Mouse (Mus musculus): ENCODE measurements around the gene Derl3.

Gene Derl3

DNA sequence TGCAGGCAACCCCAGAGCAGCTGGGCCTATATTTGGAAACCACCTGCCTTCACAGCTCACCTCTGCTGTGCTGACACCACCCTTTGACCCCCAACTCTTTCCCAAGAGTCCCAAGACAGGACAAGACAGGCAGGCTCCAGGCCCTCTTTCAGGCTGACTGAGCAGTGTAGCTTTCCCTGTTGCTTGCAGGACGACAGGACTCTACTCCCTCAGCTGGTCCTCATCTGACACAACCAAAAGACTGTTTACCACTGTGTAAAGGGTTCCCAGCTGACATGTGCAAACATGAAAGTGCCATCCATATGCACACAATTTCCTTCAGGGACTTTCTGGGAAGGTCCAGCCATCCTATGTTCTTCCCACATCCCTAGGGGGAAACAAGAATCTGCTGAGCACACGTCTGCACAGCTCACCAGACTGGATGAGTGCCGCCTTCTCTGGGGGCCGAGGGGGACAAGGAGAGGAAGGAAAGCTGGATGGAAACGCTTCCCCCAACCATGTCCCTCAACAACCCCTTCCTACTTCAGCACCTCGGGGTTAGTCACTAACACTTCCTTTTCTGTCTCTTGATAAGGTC lies 19.9 kb downstream of the Derl3 start:
- DNase-seq (ENCODE audit: low read depth): no peak

DNA sequence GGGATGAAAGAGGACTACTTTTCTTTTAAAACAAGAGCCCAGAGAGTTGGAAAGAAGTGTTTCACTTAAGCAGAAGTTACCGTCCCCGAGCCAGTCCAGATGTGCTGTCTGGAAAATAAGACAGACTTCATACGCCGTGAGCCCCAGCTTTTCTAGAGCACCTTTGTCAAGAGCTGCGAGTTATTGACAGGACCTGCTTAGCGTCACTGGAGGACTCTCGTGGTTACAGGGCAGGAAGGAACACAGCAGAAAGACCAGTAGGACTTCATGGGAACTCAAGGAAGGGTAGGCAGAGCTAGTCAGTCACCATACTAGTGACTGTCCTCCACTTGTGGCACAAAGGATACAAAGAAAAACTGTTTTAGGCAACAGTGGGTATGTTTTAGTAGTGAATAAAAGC lies 22.3 kb downstream of the Derl3 start:
- DNase-seq (ENCODE audit: low read depth): no peak

GRCm38 (mm10) chr10:75916840-75917239 lies 23.6 kb downstream of the Derl3 start:
- peak; percentile 65 for DNase-seq (ENCODE audit: low read depth)

DNA sequence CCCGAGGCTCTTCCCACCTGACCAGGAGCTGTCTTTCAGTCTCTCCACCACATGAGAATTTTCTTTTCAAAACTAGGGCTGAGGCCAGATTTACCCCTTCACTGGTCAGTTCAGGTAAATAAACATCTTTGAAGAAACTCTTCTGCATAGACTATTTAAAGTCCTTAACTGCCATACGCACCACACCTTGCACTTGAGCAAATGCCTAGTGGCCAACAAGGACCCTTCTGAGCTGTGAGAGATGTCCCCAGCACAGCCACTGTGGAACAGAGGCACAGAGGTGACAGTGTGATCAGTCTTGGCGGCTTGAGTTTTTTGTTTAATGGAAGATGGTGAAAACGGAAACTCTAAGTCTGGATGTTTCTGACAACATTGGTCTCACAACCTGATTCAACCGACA lies 25.8 kb downstream of the Derl3 start:
- DNase-seq (ENCODE audit: low read depth): no peak

DNA sequence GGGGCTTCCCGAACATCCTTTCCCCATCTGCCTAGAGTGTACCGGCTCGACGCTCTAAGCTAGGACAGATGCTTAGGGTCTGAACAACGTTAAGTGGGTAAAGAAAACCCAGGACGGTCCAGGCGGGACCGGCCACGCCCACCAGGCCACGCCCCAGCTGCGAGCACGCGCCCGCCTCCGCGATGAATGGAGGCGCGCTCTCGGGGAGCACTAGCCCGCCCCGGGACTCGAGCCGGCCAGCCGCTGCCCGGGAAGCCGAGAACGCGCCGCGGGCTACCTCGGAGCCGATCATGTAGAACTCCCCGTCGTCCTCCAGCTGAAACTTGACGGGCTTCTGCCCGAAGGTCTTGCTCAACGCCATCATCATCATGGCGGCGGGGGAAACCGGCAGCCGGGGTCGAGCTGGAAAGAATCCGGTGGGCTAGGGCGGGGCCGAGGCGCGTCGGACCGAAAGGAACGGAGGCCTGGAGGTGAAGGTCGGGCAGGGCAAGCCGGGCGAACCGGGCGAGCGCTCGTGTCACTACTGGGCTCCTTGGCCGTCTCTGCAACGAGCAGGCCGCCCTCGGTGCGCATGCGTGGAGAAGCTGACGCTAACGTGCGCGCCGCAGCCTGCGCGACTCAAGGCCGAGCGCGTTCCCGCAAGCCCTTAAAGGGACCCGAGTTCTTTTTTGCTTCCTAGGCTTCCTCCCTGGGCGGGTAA lies 28.0 kb downstream of the Derl3 start, which contains the start of gene Smarcb1:
Gene Smarcb1 (minus strand): TSS at position 592 of the 700 bp plus-strand sequence.
- peak; percentile 99 for DNase-seq (ENCODE audit: low read depth)

GRCm38 (mm10) chr10:75921726-75922560 lies 28.7 kb downstream of the Derl3 start:
- peak; percentile 56 for DNase-seq (ENCODE audit: low read depth)

GRCm38 (mm10) chr10:75924324-75924723 lies 31.1 kb downstream of the Derl3 start:
- DNase-seq (ENCODE audit: low read depth): peak; percentile 45

- no peak for DNase-seq (ENCODE audit: low read depth)
Measured at GRCm38 (mm10) chr10:75926396-75926795, 33.2 kb downstream of the Derl3 start.

DNA sequence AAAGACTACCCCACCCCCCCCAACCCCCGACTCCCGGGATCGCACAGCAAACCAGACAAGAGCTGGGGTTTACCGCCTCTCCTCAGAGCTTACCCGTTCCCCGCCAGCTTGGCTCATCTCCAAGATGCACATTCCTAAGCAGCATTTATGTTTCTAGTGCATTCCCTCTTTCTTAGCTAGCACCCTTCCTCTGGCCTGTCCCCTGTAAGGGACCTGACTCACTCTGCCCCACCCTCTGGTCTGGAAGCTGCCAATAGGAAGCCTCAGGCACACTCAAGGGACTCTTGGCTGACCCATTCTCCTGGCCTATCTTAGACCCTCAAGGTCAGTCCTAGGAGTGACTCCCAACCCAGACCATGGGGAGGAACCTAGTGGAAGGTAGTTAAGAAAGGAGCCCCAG lies 37.1 kb downstream of the Derl3 start:
- peak; percentile 86 for DNase-seq (ENCODE audit: low read depth)

DNA sequence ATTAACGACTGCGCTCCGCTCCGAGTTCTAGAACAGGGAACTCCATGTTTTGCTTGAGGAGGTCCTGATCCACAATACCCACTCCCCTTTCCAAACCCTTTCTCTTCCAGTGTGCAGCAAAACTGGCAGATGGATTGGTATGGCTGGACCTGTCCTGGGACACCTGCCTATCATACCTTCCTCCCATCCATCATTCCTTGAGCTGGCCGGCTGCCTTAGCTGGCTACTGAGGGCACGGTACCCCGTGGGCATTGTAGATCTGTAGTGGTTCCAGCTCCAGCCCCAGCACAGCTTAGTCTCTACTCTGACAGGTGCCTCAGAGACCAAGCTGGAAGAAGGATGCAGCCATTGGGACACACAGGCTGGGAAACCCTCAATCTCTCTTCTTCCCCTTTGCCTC lies 38.1 kb downstream of the Derl3 start:
- no peak for DNase-seq (ENCODE audit: low read depth)

GRCm38 (mm10) chr10:75932081-75932678 lies 39.0 kb downstream of the Derl3 start:
- peak; percentile 79 for DNase-seq (ENCODE audit: low read depth)

DNA sequence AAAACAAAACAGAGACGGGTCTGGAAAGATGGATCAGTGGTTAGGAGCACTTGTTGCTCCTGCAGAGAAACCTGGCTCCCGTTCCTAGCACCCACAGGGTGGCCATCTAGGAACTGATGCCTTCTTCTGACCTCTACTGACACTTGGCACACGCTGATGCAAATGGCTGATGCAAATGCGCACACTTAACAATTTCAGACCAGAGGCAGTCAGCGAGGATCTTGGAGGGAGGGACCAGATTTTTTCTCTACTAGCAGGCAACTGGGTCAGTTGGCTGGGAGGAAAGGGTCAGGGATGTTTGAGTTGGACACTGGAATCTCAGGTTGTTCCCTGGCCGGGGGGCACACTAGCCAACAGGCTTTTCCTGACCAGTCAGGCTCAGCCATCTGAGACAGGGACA lies 39.7 kb downstream of the Derl3 start, which contains the start of gene Chchd10:
Gene Chchd10 (plus strand): TSS at position 240 of the 400 bp plus-strand sequence.
- no peak for DNase-seq (ENCODE audit: low read depth)

GRCm38 (mm10) chr10:75934991-75935390 lies 41.8 kb downstream of the Derl3 start:
- no peak for DNase-seq (ENCODE audit: low read depth)

DNA sequence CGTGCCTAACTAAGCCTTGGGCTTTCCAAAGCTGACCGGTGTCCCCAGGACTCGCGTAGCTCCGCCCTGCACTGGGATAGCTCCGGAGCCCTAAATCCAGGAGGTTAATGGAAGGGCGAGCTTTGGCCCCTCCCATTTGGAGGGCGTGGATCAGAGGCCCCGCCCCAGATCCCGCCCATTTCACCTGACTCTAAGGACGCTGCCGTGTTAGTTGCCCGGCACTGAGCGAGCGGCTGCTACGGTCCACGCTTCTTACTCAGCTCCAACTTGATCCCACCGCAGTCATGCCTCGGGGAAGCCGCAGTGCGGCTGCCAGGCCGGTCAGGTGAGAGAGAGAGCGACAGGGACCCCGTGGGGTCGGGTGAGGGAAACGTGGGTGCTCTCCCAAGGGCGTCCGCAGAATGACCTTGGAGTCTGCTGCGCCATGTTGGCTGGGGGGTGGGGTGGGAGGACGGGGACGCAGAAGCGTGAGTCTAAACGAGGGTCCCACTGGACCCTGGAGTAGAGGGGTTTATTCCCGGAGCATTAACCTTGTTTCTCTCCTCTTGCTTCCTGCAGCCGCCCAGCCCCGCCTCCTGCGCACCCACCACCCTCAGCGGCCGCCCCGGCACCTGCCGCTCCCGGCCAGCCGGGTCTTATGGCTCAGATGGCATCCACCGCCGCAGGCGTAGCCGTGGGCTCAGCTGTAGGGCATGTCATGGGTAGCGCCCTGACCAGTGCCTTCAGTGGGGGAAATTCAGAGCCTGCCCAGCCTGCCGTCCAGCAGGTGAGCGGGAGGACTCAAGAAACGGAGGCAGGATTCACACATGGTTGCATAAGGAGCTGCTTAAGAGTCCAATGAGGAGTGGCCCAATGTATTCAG lies 42.7 kb downstream of the Derl3 start, which contains the start of gene Mmp11:
Gene Mmp11 (minus strand): TSS at position 817 of the 862 bp plus-strand sequence.
- DNase-seq (ENCODE audit: low read depth): no peak

DNA sequence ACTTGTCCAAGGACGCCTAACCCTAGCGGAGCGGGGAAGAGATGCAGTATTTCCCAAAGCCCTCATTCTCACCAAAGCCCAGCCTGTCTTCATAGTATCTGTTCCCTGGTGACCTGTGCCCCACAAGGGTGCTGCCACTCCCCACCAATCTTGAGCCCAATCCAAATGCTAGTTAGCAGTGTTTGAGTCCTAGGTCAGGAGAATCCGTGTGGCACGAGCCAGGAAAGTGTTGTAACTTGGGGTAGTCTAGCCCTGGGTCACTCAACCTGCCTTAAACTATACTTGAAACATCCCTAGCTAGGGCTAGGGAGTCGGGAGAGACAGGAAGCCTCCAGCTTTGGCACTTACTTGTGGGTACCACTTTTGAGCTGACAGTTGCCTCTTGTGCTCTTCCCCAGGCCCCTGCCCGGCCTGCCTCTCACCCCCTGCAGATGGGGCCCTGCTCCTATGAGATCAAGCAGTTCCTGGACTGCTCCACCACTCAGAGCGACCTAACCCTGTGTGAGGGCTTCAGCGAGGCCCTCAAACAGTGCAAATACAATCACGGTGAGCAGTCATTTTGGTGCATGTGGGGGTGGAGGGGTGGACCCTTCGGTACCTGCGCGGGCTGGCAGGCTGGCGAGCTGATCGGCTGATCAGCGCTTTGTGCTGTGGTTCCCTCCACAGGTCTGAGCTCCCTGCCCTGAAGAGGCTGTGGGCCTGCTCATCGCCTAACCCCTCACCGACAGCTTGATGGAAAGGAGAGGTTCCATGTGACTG lies 43.9 kb downstream of the Derl3 start:
- no peak for DNase-seq (ENCODE audit: low read depth)

- peak; percentile 27 for DNase-seq (ENCODE audit: low read depth)
Measured at GRCm38 (mm10) chr10:75937851-75938643, 44.8 kb downstream of the Derl3 start.

- DNase-seq (ENCODE audit: low read depth): no peak
Measured at GRCm38 (mm10) chr10:75939481-75940234, 46.4 kb downstream of the Derl3 start.

DNA sequence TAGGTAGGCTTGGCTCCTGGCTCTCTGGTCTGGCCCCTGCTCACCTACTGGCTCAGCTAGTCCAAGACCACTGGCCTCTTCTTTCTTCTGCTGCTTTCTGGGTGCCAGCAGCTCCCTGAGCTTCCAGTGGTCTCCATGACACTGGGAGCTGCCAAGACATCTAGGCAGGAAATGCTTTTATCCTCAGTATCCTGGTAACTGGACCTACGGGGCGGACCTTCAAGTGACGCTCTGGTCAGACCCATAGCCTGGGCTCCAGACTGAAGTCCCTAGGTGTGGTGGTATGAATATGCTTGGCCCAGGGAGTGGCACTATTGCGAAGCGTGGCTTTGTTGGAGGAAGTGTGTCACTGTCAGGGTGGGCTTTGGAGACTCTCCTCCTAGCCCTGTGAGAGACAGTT lies 47.3 kb downstream of the Derl3 start, which contains the start of gene Gm867:
Gene Gm867 (minus strand): TSS at position 153 of the 400 bp plus-strand sequence.
- DNase-seq (ENCODE audit: low read depth): no peak
